Mouse (Mus musculus) ovary, postnatal 36 days (tissue): Measurements from ENCODE around the gene Zbtb25.
A peak's percentile ranks its signal among the peaks of the same experiment; 100 is the strongest.

ENCODE experiments used
- DNase-seq: peaks from one replicate; pipeline ENCODE4 v3.0.0; 2022; ENCODE audit warnings: low spot score, mixed read lengths

The Zbtb25 gene

GRCm38 (mm10) chr12:76369206-76369977, at the start of gene Zbtb25:
Zbtb25 (minus strand) TSS chr12:76369602.
- DNase-seq: peak; percentile 87

GRCm38 (mm10) chr12:76418346-76418745, 48.9 kb upstream of the Zbtb25 start:
- no peak for DNase-seq

- DNase-seq: peak; percentile 39
Measured at GRCm38 (mm10) chr12:76417433-76417854, 48.0 kb upstream of the Zbtb25 start, which contains the start of gene Ppp1r36. Ppp1r36 (plus strand) TSS chr12:76417538.

GRCm38 (mm10) chr12:76415383-76416010, 46.1 kb upstream of the Zbtb25 start:
- no peak for DNase-seq

- DNase-seq: no peak
Measured at GRCm38 (mm10) chr12:76409166-76409565, 39.8 kb upstream of the Zbtb25 start.

GRCm38 (mm10) chr12:76407184-76407583, 37.8 kb upstream of the Zbtb25 start:
- DNase-seq: no peak

- peak; percentile 11 for DNase-seq
Measured at GRCm38 (mm10) chr12:76405971-76406370, 36.6 kb upstream of the Zbtb25 start.

GRCm38 (mm10) chr12:76405183-76405970, 36.0 kb upstream of the Zbtb25 start:
- DNase-seq: peak; percentile 24

GRCm38 (mm10) chr12:76404836-76405182, 35.4 kb upstream of the Zbtb25 start:
- no peak for DNase-seq

- DNase-seq: peak; percentile 100
Measured at GRCm38 (mm10) chr12:76403886-76404537, 34.6 kb upstream of the Zbtb25 start, which contains the start of gene Hspa2. Hspa2 (plus strand) TSS chr12:76404176.

GRCm38 (mm10) chr12:76402991-76403885, 33.8 kb upstream of the Zbtb25 start:
- DNase-seq: no peak

- no peak for DNase-seq
Measured at GRCm38 (mm10) chr12:76401674-76402073, 32.3 kb upstream of the Zbtb25 start.

- no peak for DNase-seq
Measured at GRCm38 (mm10) chr12:76397281-76397680, 27.9 kb upstream of the Zbtb25 start.

- DNase-seq: no peak
Measured at GRCm38 (mm10) chr12:76392979-76393378, 23.6 kb upstream of the Zbtb25 start.

- DNase-seq: no peak
Measured at GRCm38 (mm10) chr12:76391595-76392271, 22.3 kb upstream of the Zbtb25 start.

- no peak for DNase-seq
Measured at GRCm38 (mm10) chr12:76388794-76389193, 19.4 kb upstream of the Zbtb25 start.

GRCm38 (mm10) chr12:76385342-76385741, 15.9 kb upstream of the Zbtb25 start:
- DNase-seq: no peak

- DNase-seq: no peak
Measured at GRCm38 (mm10) chr12:76380151-76380550, 10.7 kb upstream of the Zbtb25 start.

GRCm38 (mm10) chr12:76378556-76378955, 9.2 kb upstream of the Zbtb25 start:
- no peak for DNase-seq

- no peak for DNase-seq
Measured at GRCm38 (mm10) chr12:76377726-76378125, 8.3 kb upstream of the Zbtb25 start.
